Mouse (Mus musculus): ENCODE results near the gene Lrba.

The Lrba gene

DNA sequence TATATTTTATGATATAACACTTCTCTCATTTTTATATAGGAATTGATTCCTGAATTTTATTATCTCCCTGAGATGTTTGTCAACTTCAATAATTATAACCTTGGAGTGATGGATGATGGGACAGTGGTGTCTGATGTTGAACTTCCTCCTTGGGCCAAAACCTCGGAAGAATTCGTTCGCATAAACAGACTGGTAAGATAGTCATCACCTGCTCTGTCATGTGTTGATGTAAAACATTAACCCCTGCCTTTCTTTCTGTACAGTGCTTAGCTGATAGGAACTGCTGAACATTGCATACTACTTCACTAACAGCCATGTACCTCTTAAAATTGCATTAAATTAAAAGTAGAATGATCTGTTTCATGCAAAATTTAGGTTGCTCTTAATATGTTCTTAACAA, 439.9 kb downstream of the Lrba start:
- in situ Hi-C loops (cut with MboI, MseI) = no loop called here

DNA sequence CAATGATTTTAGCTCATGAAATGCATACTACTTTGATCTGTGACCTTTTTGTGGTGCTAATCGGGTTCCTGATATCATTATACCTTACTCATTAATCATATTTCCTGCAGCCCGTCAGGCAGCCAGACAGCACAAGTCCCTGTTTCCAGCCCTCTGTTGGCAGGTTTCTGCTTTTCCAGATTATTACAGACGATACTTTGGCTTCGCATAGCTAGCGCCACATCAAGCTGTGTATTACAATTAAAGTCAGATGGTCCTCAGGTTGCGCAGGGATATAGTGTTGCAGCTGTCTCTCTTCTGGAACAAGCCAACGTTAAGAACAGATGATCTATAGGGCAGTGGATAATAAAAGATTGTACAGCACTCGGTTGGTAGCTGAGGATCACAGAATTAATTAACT, 443.7 kb downstream of the Lrba start:
- in situ Hi-C loops (cut with MboI, MseI) = no loop called here

DNA sequence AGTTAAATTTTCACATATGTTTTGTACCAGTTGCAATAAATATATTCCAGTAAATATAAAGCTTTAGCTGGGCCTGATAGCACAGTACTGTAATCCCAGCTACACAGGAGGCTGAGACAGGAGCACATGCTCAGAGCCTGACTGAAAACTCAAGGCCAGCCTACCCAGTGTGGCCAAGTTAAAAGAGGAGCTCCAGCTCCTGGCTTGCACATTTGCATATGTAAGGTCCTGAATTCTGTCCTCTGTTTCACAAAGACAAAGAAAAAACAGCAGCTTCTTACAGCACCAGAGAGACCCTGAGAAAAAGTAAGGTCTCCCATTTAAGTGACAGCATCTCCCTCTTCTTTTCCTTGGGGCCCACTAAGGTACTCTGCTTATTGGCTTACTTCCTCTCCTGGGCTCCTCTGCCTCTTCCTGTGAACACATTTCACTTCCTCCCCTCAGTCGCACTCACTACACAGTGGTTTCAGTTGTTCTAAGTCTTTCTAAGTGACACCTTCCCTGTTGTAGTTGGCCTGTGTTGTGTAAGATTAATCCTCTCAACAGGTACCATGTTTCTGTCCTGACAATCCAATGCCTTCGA, 453.2 kb downstream of the Lrba start:
- in situ Hi-C loops (cut with MboI, MseI) = no loop called here

GRCm38 (mm10) chr3:86687571-86688209, 463.2 kb downstream of the Lrba start:
- in situ Hi-C loops (cut with MboI, MseI) = no loop called here

DNA sequence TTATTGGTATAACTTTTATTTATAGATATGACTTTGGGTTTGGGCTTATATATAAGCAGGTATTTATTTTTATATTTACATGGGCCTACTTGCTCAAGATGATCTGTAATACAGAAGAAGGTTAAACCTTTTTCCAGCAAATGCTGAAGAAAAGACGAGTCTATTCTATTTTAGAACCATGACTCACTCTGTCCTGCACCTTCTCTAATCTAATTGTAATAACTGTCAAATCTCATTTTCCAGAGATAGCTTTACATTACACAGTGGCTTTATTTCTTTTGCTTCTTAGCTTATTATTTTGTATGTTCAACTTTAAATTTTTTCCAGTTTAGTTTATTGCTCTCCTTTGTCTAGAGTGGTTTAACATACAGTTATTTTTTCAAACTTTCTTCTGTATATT, 464.0 kb downstream of the Lrba start:
- in situ Hi-C loops (cut with MboI, MseI) = no loop called here

DNA sequence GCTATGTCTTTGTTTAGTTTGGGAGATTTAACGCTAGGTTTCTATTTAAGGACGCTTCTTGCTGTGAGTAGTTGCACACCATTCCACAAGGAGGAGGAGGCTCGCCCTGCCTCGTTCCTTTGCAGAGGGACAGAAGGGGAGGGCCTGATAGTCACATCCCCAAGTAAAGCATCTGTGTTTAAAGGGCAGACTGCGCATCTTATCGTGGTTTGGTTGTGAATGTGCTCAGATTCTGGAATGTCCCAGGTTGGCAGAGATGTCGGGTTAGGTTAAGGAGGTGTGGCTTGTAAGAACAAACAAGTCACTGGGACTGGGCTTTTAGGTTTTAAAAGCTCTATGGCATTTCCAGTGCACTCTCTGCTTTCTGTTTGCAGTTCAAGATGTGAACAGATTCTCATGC, 464.8 kb downstream of the Lrba start:
- in situ Hi-C loops (cut with MboI, MseI) = no loop called here

DNA sequence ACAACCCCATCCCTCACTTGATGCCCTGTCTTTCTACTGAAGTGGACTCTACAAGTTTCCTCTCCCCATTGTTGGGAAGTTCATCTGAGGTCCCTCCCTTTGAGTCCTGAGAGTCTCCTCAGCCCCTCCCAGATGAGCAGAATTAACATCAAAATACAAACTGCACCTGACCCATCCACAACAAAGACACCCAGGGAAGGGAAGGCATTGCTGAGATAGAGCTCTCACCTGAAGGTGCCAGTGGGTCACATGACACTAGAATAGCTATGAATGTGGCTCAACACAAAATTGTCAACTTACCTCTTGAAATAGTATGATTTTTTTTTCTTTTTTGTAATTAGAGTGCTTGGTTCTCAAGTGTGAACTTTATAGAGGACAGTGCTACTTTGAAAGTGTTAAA, 468.3 kb downstream of the Lrba start:
- in situ Hi-C loops (cut with MboI, MseI) = no loop called here

DNA sequence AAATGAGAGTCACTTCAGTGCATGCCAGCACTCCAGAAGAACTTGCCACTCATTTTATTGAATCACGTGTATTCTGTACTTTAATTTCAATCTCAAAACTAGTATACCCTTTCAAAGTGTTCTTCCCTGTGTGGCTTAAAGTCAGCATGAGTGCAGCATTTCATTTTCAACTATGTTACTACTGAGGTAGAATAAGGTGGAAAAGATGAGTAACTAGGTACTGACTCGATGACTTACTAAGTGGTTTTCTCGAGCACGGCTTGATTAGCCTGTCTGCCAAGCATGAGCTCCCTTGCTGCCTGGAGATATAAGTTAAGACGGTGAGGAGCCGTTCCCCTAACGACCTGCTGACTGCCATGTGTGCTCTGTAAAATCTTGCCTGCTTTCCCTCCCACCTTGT, 469.1 kb downstream of the Lrba start:
- in situ Hi-C loops (cut with MboI, MseI) = no loop called here

DNA sequence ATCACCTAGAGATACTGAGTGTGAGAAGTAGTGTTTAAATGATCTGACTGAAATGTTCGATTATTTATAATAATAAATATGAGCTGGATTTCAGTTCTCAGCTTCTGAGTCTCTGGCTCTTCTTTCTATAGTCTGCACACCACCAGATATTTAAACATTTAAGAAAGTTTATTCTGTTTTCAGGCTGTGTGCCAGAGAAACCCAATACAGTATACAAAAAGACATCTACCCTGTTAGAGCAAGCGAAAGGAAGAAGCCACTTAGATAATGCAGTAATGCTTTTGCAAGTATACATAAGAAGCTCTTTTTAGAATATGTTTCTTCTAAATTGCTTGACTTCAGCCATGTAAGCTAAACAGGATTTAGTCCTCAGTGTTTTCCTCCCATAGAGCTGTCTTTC, 474.5 kb downstream of the Lrba start:
- in situ Hi-C loops (cut with MboI, MseI) = no loop called here

DNA sequence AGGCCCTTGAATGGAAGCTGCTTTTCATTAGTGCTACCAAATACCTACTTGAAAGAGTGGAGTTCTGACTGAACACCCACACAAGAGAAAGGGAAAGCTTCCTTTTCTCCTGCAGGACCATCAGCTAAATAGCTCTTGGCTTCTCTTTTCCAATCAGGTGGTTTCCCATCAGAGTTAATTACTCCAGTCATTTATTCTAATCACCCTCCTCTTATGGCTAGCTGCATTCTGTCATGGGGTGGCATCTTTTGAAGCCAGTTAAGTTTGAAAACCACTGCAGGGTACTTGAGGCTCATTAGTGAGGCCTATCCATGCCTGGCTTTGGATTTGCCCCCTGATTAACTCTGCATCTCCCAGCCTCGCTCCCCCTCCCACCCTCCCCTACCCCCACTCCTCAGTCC, 476.7 kb downstream of the Lrba start:
- in situ Hi-C loops (cut with MboI, MseI) = no loop called here

GRCm38 (mm10) chr3:86709472-86709871, 485.0 kb downstream of the Lrba start:
- in situ Hi-C loops (cut with MboI, MseI) = no loop called here

GRCm38 (mm10) chr3:86711530-86711929, 487.1 kb downstream of the Lrba start:
- in situ Hi-C loops (cut with MboI, MseI) = no loop called here

DNA sequence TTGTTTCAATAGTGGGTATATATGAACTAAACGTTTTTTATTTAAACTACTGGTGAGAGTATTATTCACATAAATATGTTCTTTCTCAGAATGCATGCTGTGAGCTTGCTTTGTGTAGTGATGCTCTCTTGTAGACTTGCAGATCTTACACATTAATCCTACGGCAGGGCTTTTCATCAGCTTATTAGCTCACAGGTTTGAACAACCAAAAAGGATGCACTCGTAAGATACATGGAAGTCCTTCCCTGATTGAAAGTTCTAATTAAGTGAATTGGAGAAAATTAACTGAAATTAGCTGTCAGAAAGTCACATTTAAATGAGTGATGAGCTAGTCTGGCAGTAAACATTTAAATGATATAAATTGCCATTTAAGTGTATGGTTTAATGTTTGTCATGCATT, 488.3 kb downstream of the Lrba start:
- in situ Hi-C loops (cut with MboI, MseI) = no loop called here

GRCm38 (mm10) chr3:86714446-86714845, 490.0 kb downstream of the Lrba start:
- in situ Hi-C loops (cut with MboI, MseI) = no loop called here

DNA sequence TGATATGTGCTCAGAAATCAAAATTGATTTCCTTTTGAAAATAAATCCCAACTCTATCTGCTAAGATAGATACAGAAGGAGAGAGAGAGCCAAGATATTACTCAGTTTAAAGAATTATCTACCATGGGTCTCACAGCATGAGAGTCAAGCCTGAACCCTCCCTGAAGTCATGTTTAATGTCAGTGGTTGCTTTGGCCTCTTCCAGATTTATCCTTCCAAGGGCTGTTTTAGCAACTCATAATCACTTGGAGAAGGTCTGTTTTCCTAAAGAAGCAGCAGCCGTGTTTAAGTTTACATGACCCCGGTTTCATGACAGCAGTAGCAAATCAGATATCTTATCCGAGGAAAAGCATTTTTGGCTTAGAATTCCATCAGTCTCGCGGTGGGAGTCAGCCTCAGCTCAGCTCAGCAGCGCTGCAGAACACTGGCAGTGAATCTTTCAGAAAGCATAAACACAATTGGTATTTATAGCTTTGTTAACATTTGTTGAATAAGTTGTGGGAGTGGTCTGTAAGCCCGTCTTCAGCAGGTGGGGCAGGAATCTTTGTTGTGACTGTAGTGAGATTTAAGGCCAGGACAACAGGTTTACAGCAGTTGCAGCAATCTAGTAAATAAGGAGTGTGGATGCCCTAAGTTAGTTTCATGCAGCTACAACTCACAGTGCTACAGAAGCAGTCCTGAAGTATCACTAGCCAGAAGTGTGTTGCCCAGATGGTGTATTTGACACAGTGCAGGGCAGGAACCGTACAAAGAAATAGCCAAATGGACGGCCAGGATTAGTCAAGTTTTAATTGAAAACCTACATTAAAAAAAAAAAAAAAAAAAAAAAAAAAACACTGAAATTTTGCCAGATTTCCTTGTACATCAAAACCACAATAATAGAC, 499.2 kb downstream of the Lrba start:
- in situ Hi-C loops (cut with MboI, MseI) = no loop called here

- in situ Hi-C loops (cut with MboI, MseI) = no loop called here
These were observed 500.6 kb downstream of the Lrba start for GRCm38 (mm10) chr3:86725113-86725512.

GRCm38 (mm10) chr3:86738831-86739230, 514.4 kb downstream of the Lrba start:
- in situ Hi-C loops (cut with MboI, MseI) = no loop called here

GRCm38 (mm10) chr3:86739745-86740144, 515.3 kb downstream of the Lrba start:
- in situ Hi-C loops (cut with MboI, MseI) = no loop called here

- in situ Hi-C loops (cut with MboI, MseI) = no loop called here
These were observed 520.9 kb downstream of the Lrba start for GRCm38 (mm10) chr3:86745348-86745747.

DNA sequence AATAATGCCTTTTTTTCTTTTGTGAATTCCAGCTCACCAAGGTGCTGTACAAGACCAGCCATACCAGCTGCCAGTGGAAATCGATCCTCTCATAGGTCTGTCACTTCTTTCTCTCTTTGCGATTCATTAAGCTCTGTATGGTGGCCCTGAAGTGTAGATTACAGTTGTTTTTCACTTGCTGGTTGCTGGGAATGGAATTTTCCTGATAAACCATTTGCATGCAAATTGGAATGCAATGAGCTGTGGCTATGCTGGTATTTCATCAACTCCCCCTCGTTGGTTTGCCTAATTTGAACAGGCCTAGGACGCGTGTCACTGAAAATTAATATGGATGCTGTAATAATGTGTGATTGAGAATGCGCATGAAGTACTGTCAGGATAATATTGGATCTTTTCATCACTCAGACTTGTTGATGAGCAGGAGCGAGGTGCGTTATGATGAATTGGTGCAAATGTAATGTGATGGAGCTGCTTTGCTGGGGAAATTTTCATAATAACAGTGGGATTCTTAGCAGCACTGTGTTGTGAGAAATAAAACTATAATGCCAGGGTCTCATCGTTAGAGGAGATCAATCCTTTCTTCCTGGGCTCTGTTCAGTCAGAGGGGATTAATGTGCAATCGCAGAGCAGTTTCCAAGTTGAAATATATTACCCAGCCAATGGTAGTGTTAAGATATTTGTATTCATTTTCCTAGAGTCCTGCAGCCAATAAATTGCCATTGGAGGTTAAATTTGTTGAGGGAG, 521.5 kb downstream of the Lrba start:
- in situ Hi-C loops (cut with MboI, MseI) = no loop called here

DNA sequence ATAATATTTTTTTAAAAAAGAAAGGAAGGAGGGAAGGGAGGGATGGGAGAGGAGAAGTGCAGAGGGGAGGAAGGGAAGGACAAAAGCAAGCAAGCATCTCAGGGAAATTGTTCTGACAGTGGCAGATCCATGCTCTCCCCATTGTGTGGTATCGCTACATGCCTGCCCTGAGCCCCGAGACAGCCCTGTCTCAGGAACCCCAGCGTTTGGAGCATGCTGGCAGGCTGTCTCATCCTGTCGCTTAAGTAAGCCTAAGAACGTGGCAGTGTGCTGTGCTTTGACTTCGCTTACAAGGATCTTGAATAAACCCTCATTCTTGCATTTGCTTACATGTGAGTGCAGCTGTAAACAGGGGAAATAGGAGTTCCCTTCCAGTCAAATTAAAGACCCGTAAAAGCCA, 526.2 kb downstream of the Lrba start:
- in situ Hi-C loops (cut with MboI, MseI) = no loop called here

GRCm38 (mm10) chr3:86754178-86754577, 529.7 kb downstream of the Lrba start:
- in situ Hi-C loops (cut with MboI, MseI) = no loop called here
